In the genomic region with DNA sequence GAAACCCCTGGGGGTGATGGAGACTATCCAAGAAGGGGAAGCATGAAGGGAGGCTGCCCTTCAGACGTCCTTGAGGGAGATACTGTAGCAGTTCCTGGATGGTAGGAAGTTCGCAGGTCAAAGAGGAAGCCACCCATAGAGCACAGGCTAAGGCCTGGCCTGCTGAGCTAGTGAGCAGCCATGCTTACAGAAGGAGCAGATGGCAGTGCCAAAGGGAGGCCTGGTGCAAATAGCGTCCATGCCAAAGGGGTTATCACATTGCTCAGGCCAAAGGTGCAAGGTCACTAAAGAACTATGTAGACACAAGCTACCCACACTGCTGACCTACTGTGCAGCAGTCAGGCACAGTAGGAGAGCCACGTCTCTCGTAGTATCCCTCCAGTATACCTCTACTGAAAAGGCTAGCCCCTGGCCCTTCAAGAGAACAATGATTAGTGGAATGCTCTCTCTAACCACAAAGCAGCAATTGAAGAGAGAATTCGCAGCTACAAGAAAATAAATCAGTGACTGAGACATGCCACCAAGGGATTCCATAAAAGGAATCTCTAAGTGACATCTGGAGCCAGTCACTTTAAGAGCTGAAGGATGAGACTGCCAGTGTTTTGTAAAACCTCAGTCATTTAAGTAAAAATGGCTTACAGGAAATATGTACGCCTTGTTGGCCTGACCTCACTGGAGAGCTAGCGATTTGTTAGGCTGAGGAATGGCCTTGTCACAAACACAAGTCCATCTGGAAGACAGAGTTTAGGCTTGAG, we compare ENCODE assay signal across 15 mouse cellular contexts. TPM values are rescaled to one million over a fixed set of nuclear protein-coding genes. Genes with fewer than 3 reads are reported as not detected.
A peak's percentile ranks its signal among the peaks of the same experiment; 100 is the strongest.
DNase-seq lines count a peak whose midpoint lies in the region; ATAC-seq and TF ChIP-seq lines count a peak whose summit lies in the region.
"Had no signal": no experiment of that assay in that cellular context is flagged by ENCODE, and none has a peak within 500 bp of the region (broad histone marks: within the 10 kb centered on the region; RNA-seq: fewer than 3 reads in every experiment).

No protein-coding gene starts in this region.

- peak; percentile 22 to 25 for DNase-seq in cerebellum, postnatal 25 days
- no peak for DNase-seq in cerebellum, adult 18-20 months
- no peak for DNase-seq in kidney, adult 11 months
- DNase-seq in lung, postnatal 0 days (ENCODE audit: low spot score): peak; percentile 25
- DNase-seq in lung, postnatal 10 days: no peak
- no peak for DNase-seq in MN1 (ENCODE audit: low spot score)
- DNase-seq: adrenal gland, postnatal 36 days; cerebellum, adult 11 months; heart, adult 18-20 months; heart, postnatal 4 days; retina, postnatal 1 day had no signal

- no peak for TF ChIP-seq POLR2A in olfactory bulb, adult 2 months (IDR thresholded peaks at IDR 0.05; ENCODE audit: insufficient read depth, low read depth, low read length)

- H3K9me3 ChIP-seq in kidney, embryonic 15.5 days (replicated peaks): no peaks in the 10 kb centered on the region
- no peaks in the 10 kb centered on the region for H3K9me3 ChIP-seq in lung, postnatal 0 days (ENCODE audit: low read length)
- H3K9me3 ChIP-seq: liver, embryonic 15.5 days had no signal

- no peak overlapping the region for H3K4me3 ChIP-seq in kidney, embryonic 15.5 days (replicated peaks)
- no peak overlapping the region for H3K4me3 ChIP-seq in lung, postnatal 0 days (ENCODE audit: low read depth, low read length)
- no peak overlapping the region for H3K4me3 ChIP-seq in olfactory bulb, adult 2 months (ENCODE audit: insufficient read depth, low read depth, low read length)
- H3K4me3 ChIP-seq: liver, embryonic 15.5 days; myocyte had no signal

- H3K27me3 ChIP-seq in kidney, embryonic 15.5 days: no peaks in the 10 kb centered on the region
- H3K27me3 ChIP-seq in lung, postnatal 0 days (replicated peaks; ENCODE audit: insufficient read depth, low read length): no peaks in the 10 kb centered on the region
- H3K27me3 ChIP-seq: liver, embryonic 15.5 days had no signal

- H3K4me1 ChIP-seq in kidney, embryonic 15.5 days: peaks cover 20% of the 10 kb centered on the region
- H3K4me1 ChIP-seq in lung, postnatal 0 days (ENCODE audit: insufficient read depth, low read depth, low read length): no peaks in the 10 kb centered on the region
- H3K4me1 ChIP-seq in olfactory bulb, adult 2 months (ENCODE audit: control insufficient read depth, insufficient read depth, low read length): peaks cover 27% of the 10 kb centered on the region
- H3K4me1 ChIP-seq: liver, embryonic 15.5 days had no signal

- 51% methylated on average over 8 of the region's 8 CpGs for WGBS in kidney, embryonic 15.5 days
- 45% methylated on average over 8 of the region's 8 CpGs for WGBS in lung, postnatal 0 days
- 80% methylated on average over 8 of the region's 8 CpGs for WGBS in olfactory bulb, adult 2 months

- H3K36me3 ChIP-seq in kidney, embryonic 15.5 days: no peaks in the 10 kb centered on the region
- no peaks in the 10 kb centered on the region for H3K36me3 ChIP-seq in lung, postnatal 0 days (ENCODE audit: insufficient read depth, low read length)
- H3K36me3 ChIP-seq: liver, embryonic 15.5 days had no signal

- peak overlapping the region; percentile 80 for H3K27ac ChIP-seq in kidney, embryonic 15.5 days
- H3K27ac ChIP-seq in lung, postnatal 0 days (ENCODE audit: low read length): no peak overlapping the region
- H3K27ac ChIP-seq in olfactory bulb, adult 2 months (ENCODE audit: insufficient read depth, low read depth, low read length): peak overlapping the region; percentile 78
- H3K27ac ChIP-seq: liver, embryonic 15.5 days had no signal

- no peak for TF ChIP-seq CTCF in lung, postnatal 0 days (IDR thresholded peaks at IDR 0.05)
- no peak for TF ChIP-seq CTCF in olfactory bulb, adult 2 months (IDR thresholded peaks at IDR 0.05; ENCODE audit: insufficient read depth, low read depth, low read length)

- no peak overlapping the region for H3K4me2 ChIP-seq in kidney, embryonic 15.5 days
- no peak overlapping the region for H3K4me2 ChIP-seq in lung, postnatal 0 days (replicated peaks; ENCODE audit: low read depth, low read length)
- H3K4me2 ChIP-seq: liver, embryonic 15.5 days had no signal

- peak; percentile 23; the same call in 1 of the 2 replicates for ATAC-seq in kidney, embryonic 15.5 days (replicated peaks; ENCODE audit: low FRiP score)
- no peak for ATAC-seq in lung, postnatal 0 days

- TF ChIP-seq EP300 in lung, postnatal 0 days (IDR thresholded peaks at IDR 0.05): no peak

- no peak overlapping the region for H3K9ac ChIP-seq in kidney, embryonic 15.5 days
- no peak overlapping the region for H3K9ac ChIP-seq in lung, postnatal 0 days (replicated peaks; ENCODE audit: low read depth)
- H3K9ac ChIP-seq: liver, embryonic 15.5 days had no signal

RNA-seq across cellular contexts. Expression of a gene that starts 57.9 kb away (rescaled TPM):
- 19.2 and 19.5 TPM in 2 replicates for polyA plus RNA-seq in kidney, embryonic 15.5 days (2015; fragmentation: Nextera tagmentation; extraction: Ambion mirVana)
- 17.3 and 18.6 TPM in 2 replicates for polyA plus RNA-seq in lung, postnatal 0 days (2015; fragmentation: Nextera tagmentation; extraction: Ambion mirVana)
- not detected in 2 replicates for polyA plus RNA-seq in olfactory bulb, adult 2 months (2012; ENCODE audit: insufficient read depth, insufficient read length, low replicate concordance, missing spikeins)

Comparison
In these comparisons a context has a peak if more than half of its experiments do, and no peak if none do; other contexts are left out.
1. DNase-seq: peak in cerebellum, postnatal 25 days (2 of 2) and lung, postnatal 0 days (single experiment); none in cerebellum, adult 18-20 months (0 of 2), kidney, adult 11 months (single experiment), lung, postnatal 10 days (single experiment) and MN1 (single experiment).